Mouse (Mus musculus): Measurements from ENCODE around the gene Tmc2.

The Tmc2 gene

DNA sequence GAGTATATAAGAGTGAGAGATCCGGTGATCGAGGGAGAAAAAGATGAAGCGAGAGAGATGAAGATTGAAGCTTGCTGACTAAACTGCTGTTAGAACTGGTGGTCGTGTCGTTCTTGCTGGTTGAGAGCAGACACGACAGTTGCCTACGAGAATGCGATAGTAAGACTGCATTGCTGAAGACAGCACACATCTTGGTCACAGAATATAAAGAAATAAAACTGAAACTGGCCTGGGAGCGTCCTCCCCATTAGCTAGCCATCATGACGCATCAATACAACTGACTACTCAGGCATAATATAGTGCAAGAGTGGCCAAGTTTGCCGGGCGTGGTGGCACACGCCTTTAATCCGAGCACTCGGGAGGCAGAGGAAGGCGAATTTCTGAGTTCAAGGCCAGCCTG lies at the start of gene Tmc2:
TSS of gene Tmc2 (plus strand) at position 301 of the 400 bp plus-strand sequence.
- no peak for DNase-seq (ENCODE audit: low read depth, low spot score)

DNA sequence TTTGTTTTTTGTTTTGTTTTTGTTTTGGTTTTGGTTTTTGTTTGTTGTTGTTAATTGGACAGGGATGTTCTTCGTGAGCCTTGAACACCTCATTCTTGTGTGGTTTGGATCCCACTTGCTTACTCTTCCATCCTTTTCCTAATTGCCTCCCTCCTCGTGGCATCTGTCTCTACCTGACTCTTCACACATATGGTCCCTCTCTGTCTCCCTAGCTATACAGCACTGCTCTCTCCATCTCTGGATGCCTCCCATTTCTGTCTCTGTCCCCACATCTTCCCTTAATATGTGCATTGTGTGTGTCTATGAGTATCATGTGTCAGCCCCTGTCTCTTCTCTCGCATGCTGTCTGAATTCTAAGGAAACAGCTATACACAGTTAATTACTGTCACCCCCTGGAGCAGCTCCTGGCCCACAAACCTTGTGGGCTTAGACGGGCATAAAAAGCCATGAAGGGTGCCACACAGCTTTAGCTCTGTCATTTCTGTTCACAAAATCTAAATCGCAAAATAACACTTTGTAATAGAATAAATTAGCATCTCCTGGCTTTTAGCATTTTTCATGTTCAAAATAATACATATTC lies 48.8 kb upstream of the Tmc2 start:
- no peak for DNase-seq (ENCODE audit: low read depth, low spot score)

GRCm38 (mm10) chr2:130155171-130155570 lies 39.8 kb upstream of the Tmc2 start:
- DNase-seq (ENCODE audit: low read depth, low spot score) = no peak

DNA sequence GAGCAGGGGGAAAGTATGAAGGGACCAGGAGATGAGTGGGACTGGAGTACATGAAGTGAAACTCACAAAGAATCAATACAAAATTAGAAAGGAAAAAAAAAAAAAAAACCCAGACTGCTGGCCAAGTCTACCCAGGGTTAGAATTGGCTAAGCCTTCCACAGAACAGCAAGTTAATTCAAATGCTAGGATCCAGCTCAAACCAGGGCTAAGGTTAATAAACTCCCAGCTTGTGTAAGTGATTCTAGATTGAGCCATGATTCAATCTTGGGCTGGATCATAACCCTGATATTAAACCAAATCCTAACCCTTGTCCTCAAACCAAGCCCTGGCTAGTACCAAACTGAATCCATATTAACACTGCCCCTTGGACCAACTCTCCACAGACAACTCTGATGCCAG lies 39.1 kb upstream of the Tmc2 start:
- DNase-seq (ENCODE audit: low read depth, low spot score) = no peak

DNA sequence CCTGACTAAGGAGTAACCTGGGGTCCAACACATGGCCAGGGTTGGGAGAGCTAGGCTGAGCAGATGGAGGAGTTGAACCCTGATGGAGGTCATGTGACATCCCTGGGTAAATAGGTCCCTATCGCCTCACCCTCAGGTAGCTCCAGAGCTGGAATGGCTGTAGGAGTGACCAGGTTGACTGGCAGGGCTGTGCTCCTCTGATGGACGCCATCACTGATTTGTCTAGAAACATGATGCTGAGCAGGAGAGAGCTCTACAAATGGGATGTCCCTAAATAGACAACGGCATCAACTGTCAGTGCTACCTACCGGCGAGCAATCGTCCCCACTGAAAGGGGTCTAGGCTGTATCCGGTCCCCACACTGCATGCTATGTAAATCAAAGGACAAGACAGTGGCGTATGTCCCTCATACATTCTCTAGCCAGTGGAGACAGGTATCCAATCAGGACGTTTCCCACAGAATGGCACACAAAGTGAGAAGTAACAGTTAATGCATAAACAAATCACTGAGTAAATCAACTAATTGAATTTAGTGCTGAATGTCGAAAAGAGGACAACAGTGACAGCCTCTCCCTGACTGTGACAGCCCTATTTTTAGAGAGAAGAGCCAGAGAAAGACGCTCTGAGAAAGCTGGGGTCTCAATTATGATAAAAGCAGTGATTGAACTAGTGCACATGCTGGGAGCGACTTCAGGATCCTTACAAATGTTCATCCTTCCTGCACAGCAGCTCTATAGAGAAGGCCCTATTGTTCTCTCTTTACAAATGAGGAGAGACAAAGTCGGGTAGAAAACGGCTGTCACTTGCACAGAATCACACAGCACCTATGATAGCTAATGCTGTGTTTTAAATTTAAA lies 37.5 kb upstream of the Tmc2 start:
- DNase-seq (ENCODE audit: low read depth, low spot score) = no peak

DNA sequence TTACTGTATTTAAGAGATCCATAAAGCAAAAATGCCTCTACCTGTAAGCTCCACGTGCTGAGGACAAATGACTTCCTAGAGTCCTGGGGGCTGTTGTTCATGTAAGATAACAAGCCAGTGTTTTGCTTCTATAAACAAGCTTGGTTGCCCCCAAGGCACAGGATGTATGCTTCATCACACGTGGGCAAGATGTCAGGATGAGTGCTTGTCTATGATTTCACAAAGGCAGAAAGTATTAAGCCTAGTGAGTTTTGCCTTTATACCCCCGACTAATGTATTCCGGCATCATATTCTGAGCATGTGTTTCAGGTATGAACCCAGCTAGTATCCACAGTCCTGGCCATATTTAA lies 36.9 kb upstream of the Tmc2 start:
- DNase-seq (ENCODE audit: low read depth, low spot score) = no peak

GRCm38 (mm10) chr2:130162701-130163100 lies 32.3 kb upstream of the Tmc2 start:
- DNase-seq (ENCODE audit: low read depth, low spot score) = no peak

DNA sequence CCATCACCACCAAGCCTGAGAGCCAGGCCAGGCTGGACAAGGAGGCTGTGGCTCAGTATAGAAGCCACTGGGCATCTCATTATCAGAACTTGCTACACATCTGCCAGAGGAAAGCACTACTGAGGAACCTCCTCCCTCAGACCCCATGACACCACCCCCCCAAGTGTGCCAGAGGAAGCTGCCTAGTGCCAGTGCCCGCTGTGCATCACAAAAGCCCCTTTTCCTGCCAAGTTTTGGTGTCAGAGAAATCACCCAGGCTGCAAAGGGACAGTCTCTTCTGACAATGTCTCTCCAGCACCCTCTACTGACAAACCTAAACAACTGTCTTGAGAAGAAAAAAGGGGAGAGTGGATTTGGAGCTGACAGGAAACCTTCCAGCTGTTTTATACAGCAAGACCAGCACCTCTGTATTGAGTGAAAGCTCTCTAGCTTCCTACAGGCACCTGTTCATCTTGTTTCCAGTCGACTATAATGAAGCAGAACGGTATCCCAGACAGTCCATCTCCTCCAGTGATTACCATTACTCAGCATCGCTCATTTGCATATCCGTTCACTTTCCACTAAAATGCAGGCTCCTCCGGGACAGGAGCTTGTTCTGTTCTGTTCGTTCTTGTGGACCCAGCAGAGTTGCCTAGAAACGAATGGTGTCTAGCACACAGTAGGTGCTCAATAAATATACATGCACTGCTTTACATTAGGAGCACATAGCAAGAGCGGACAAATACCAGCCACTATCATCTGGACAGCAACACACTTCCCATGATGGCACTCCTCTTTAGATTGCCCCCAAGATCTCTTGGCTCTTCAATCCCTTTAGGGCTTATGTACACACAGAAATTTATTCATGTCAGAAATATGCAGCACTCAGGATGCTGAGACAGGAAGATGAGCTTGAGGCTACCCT lies 28.4 kb upstream of the Tmc2 start:
- no peak for DNase-seq (ENCODE audit: low read depth, low spot score)

GRCm38 (mm10) chr2:130167861-130168260 lies 27.1 kb upstream of the Tmc2 start:
- no peak for DNase-seq (ENCODE audit: low read depth, low spot score)

GRCm38 (mm10) chr2:130171674-130172073 lies 23.3 kb upstream of the Tmc2 start:
- DNase-seq (ENCODE audit: low read depth, low spot score) = no peak

DNA sequence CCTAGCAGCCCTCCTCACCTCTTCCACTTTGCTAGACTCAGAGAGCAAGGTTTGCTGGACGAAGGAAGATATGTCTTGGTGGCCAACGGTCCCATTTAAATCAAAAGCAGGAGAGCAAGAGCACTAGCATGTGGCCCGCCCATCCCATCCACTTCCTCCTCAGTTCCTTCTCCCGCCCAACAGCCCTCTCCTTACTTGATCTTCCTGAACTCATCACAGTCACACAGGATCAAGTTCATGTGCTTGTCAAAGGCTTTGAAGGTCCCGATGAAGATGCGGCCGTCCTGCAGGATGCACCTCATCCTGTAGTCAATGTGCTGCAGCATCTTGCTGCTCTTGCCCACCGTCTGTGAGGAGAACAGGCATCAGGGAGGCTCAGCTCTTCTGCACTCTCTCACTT lies 18.2 kb upstream of the Tmc2 start:
- no peak for DNase-seq (ENCODE audit: low read depth, low spot score)

DNA sequence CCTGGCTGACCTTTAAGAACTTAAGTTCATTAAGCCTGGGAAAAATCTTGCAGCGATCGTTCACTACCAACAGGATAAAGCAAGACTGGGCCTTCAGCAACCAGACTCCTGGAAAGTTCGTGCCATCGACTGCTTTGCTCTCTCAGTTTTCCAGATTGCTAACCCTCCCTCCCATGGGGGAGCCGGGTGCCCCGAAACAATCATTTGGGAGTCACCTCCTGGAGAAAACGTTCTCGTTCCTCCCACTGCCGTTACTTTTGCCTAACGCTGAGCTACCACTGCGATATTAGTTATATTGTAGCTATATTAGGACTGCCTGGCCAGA lies 16.7 kb upstream of the Tmc2 start:
- DNase-seq (ENCODE audit: low read depth, low spot score) = no peak

DNA sequence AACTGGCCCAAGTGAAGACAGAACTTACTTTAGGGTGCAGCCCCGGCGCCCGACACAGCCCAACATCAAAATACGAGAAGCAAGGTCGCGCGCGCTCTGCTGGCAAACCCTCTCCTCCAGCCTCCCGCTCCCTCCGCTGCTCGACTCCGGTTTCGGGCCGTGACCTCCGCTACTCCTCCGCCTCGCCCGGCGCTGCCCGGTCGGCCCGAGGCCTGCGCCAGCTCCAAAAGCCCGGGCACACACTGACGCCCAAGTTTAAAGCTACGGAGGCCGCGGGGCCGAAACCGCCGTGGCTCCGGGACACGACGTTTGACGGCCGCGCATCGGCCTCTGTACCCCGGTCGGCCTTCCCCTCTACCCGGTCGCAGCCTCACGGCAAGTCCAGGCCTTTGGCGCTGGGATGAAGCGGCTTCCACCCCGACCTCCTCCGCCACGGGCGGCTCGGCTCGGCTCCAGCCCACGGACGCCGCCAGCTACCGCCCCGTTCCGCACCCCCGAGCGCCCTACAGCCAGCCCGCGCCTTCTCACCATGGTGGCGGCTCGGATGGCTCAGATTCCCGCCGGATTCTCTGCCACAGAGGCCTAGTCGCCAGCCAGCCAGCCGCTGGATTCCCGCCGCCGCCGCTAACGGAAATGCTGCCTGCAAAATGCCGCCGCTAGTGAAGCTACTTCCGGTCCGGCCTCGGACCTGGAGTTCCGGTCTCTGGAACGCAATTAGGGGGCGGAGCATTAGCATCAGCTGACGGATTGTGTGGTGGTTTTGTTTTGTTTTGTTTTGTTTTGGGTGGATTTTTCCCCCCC lies 16.1 kb upstream of the Tmc2 start, which contains the start of gene Snrpb:
TSS of gene Snrpb (minus strand) at position 698 of the 801 bp plus-strand sequence.
- DNase-seq (ENCODE audit: low read depth, low spot score) = peak; percentile 82

GRCm38 (mm10) chr2:130179507-130180019 lies 15.4 kb upstream of the Tmc2 start:
- DNase-seq (ENCODE audit: low read depth, low spot score) = no peak

- DNase-seq (ENCODE audit: low read depth, low spot score) = no peak
Measured at GRCm38 (mm10) chr2:130188391-130188790, 6.6 kb upstream of the Tmc2 start.

- no peak for DNase-seq (ENCODE audit: low read depth, low spot score)
Measured at GRCm38 (mm10) chr2:130200961-130201360, 6.0 kb downstream of the Tmc2 start.

DNA sequence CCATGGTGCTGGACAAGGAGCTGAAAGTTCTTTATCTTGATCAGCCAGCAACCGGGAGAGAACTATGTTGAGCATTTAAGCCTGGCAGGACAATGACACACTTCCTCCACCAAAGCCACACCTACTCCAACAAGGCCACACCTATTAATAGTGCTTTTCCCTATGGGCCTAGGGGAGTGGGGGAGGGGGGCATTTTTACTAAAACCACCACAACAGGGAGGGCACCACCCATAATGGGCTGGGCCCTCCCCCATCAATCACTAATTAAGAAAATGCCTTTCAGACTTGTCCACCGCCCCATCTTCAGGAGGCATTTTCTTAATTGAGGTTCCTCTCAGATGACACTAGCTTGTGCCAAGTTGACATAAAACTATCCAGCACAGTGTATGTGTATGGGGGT lies 12.4 kb downstream of the Tmc2 start:
- DNase-seq (ENCODE audit: low read depth, low spot score) = no peak

- no peak for DNase-seq (ENCODE audit: low read depth, low spot score)
Measured at GRCm38 (mm10) chr2:130207996-130208395, 13.0 kb downstream of the Tmc2 start.

GRCm38 (mm10) chr2:130209636-130210035 lies 14.6 kb downstream of the Tmc2 start:
- no peak for DNase-seq (ENCODE audit: low read depth, low spot score)

DNA sequence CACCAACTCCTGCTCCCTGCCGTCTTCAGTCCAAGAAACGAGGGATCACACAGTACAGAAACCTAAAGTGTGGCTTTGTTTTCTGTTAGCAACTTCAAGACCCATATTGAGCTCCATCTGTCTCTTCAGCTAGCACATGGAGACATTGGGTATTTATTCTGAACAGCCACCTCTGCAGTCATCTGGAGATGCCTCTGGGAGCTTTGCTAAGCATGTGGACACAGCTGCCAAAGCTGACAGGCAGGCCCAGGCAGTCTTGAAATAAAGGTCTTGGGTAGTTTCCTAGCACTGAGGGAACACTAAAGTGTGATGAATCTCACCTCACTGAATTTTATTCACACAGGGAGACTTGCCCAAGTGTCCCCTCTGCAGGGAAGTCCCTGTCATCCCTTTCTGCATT lies 16.6 kb downstream of the Tmc2 start:
- no peak for DNase-seq (ENCODE audit: low read depth, low spot score)

GRCm38 (mm10) chr2:130246912-130247311 lies 51.9 kb downstream of the Tmc2 start:
- peak; percentile 23 for DNase-seq (ENCODE audit: low read depth, low spot score)
